36 mouse cellular contexts compared by ENCODE assay signal in genomic region chrX:52245694-52246297, GRCm38 (mm10).
"Had no signal": no experiment of that assay in that cellular context is flagged by ENCODE, and none has a peak within 500 bp of the region (broad histone marks: within the 10 kb centered on the region; RNA-seq: fewer than 3 reads in every experiment).

No protein-coding gene starts in this region.

- H3K4me1 ChIP-seq: heart, embryonic 10.5 days; heart, embryonic 12.5 days; heart, embryonic 13.5 days; heart, embryonic 15.5 days; hindbrain, embryonic 10.5 days; hindbrain, embryonic 12.5 days; hindbrain, embryonic 13.5 days; hindbrain, embryonic 15.5 days; intestine, embryonic 15.5 days; kidney, embryonic 15.5 days had no signal

- ATAC-seq: hindbrain, embryonic 16.5 days; hindbrain, postnatal 0 days; inflammation-experienced regulatory T-cells, adult 6 months; intestine, embryonic 15.5 days; intestine, embryonic 16.5 days; intestine, postnatal 0 days had no signal

- DNase-seq: heart, adult 18-20 months; heart, adult 2 months; heart, postnatal 10 days; heart, postnatal 14 days; heart, postnatal 36 days; heart, postnatal 4 days; kidney, adult 11 months; kidney, adult 18-20 months; kidney, adult 2 months; kidney, adult 8-10 months; kidney, adult 9 months; kidney, postnatal 10 days; kidney, postnatal 14 days; kidney, postnatal 25 days; kidney, postnatal 36 days; kidney, postnatal 4 days; layer of hippocampus, adult 9-11 months had no signal

- H3K27me3 ChIP-seq: heart, embryonic 12.5 days; heart, embryonic 13.5 days; heart, embryonic 15.5 days; hindbrain, embryonic 12.5 days; hindbrain, embryonic 13.5 days; hindbrain, embryonic 15.5 days; intestine, embryonic 15.5 days had no signal

- H3K4me3 ChIP-seq: heart, adult 2 months; heart, embryonic 10.5 days; heart, embryonic 12.5 days; heart, embryonic 13.5 days; heart, embryonic 15.5 days; hindbrain, embryonic 10.5 days; hindbrain, embryonic 12.5 days; hindbrain, embryonic 13.5 days; hindbrain, embryonic 15.5 days; intestine, embryonic 15.5 days; kidney, embryonic 15.5 days; layer of hippocampus, adult 2 months had no signal

- H3K27ac ChIP-seq: heart, adult 2 months; heart, embryonic 10.5 days; heart, embryonic 13.5 days; heart, embryonic 15.5 days; hindbrain, embryonic 10.5 days; hindbrain, embryonic 12.5 days; hindbrain, embryonic 13.5 days; hindbrain, embryonic 14.5 days; hindbrain, embryonic 15.5 days; hindbrain, postnatal 0 days; intestine, embryonic 15.5 days; kidney, embryonic 15.5 days; kidney, postnatal 0 days; layer of hippocampus, adult 2 months had no signal

- H3K36me3 ChIP-seq: heart, embryonic 10.5 days; heart, embryonic 12.5 days; heart, embryonic 13.5 days; heart, embryonic 15.5 days; hindbrain, embryonic 10.5 days; hindbrain, embryonic 12.5 days; hindbrain, embryonic 13.5 days; hindbrain, embryonic 15.5 days; intestine, embryonic 15.5 days; kidney, embryonic 15.5 days had no signal

- H3K9me3 ChIP-seq: heart, embryonic 10.5 days; heart, embryonic 12.5 days; heart, embryonic 13.5 days; heart, embryonic 15.5 days; hindbrain, embryonic 10.5 days; hindbrain, embryonic 12.5 days; hindbrain, embryonic 13.5 days; hindbrain, embryonic 15.5 days; intestine, embryonic 15.5 days; kidney, embryonic 15.5 days had no signal

- H3K9ac ChIP-seq: heart, embryonic 12.5 days; heart, embryonic 13.5 days; heart, embryonic 15.5 days; hindbrain, embryonic 12.5 days; hindbrain, embryonic 13.5 days; hindbrain, embryonic 14.5 days; hindbrain, embryonic 15.5 days; intestine, embryonic 15.5 days; kidney, embryonic 15.5 days had no signal

- H3K4me2 ChIP-seq: heart, embryonic 11.5 days; heart, embryonic 12.5 days; heart, embryonic 13.5 days; heart, embryonic 15.5 days; hindbrain, embryonic 12.5 days; hindbrain, embryonic 13.5 days; hindbrain, embryonic 14.5 days; hindbrain, embryonic 15.5 days; intestine, embryonic 15.5 days; kidney, embryonic 15.5 days had no signal
